Mouse (Mus musculus) ovary, postnatal 10 days (tissue): Measurements from ENCODE around the gene Vmn1r214.

Experiments used
- DNase-seq: peaks from one replicate; pipeline ENCODE4 v3.0.0; 2022; ENCODE audit warnings: low spot score

The Vmn1r214 gene

GRCm38 (mm10) chr13:23030118-23030517 is at the start of gene Vmn1r214:
Gene Vmn1r214 (plus strand): TSS chr13:23030418.
- no peak for DNase-seq

- DNase-seq = no peak
Observed at GRCm38 (mm10) chr13:22990214-22990891, 39.9 kb upstream of the Vmn1r214 start.

GRCm38 (mm10) chr13:22992178-22992700 is 38.0 kb upstream of the Vmn1r214 start:
- no peak for DNase-seq

GRCm38 (mm10) chr13:22992721-22993120 is 37.5 kb upstream of the Vmn1r214 start:
- DNase-seq = no peak

GRCm38 (mm10) chr13:23007356-23007755 is 22.9 kb upstream of the Vmn1r214 start, which contains the start of gene Vmn1r213:
Gene Vmn1r213 (plus strand): TSS chr13:23007656.
- DNase-seq = no peak

GRCm38 (mm10) chr13:23018158-23018557 is 12.1 kb upstream of the Vmn1r214 start:
- no peak for DNase-seq

GRCm38 (mm10) chr13:23024812-23025211 is 5.4 kb upstream of the Vmn1r214 start:
- DNase-seq = no peak

GRCm38 (mm10) chr13:23057778-23058177 is 27.6 kb downstream of the Vmn1r214 start:
- DNase-seq = no peak

GRCm38 (mm10) chr13:23067725-23068124 is 37.5 kb downstream of the Vmn1r214 start, which contains the start of gene Vmn1r215:
Gene Vmn1r215 (plus strand): TSS chr13:23068025.
- no peak for DNase-seq

- DNase-seq = no peak
Observed at GRCm38 (mm10) chr13:23069312-23069711, 39.1 kb downstream of the Vmn1r214 start.
